Mouse (Mus musculus) heart, postnatal 0 days (tissue): ENCODE results near the gene Mettl18. TPM values are rescaled to one million over a fixed set of nuclear protein-coding genes. Genes with fewer than 3 reads are reported as not detected.

Source experiments
- ATAC-seq: fragments of 200-750 bp; cut with Nextera tagmentation; 2 replicates; pipeline ENCODE4 v1.8.0; 2017; ENCODE audit warnings: low read depth, moderate number of reproducible peaks, moderate library complexity; ENCODE audit not compliant: insufficient read depth
- DNase-seq: peaks from one replicate; pipeline ENCODE4 v3.0.0-alpha.2; 2016; ENCODE audit warnings: low spot score
- H3K27ac ChIP-seq: fragments of 300-500 bp; sonication (generic); 2 replicates; pipeline ENCODE4 v1.5.1; 2014; ENCODE audit warnings: low read depth, mild to moderate bottlenecking
- H3K27me3 ChIP-seq: fragments of 300-500 bp; sonication (generic); 2 replicates; pipeline ENCODE4 v1.6.1; 2014; ENCODE audit warnings: low read length, mixed read lengths; ENCODE audit not compliant: control insufficient read depth, insufficient read depth
- H3K36me3 ChIP-seq: fragments of 300-500 bp; sonication (generic); replicated peaks from 2 replicates; pipeline ENCODE4 v1.6.1; 2014; ENCODE audit warnings: low read length, mixed read lengths; ENCODE audit not compliant: control insufficient read depth, insufficient read depth
- H3K4me1 ChIP-seq: fragments of 300-500 bp; sonication (generic); 2 replicates; pipeline ENCODE4 v1.6.1; 2014; ENCODE audit warnings: antibody characterized with exemption; ENCODE audit not compliant: control insufficient read depth, insufficient read depth
- H3K4me2 ChIP-seq: fragments of 300-500 bp; sonication (generic); 2 replicates; pipeline ENCODE4 v1.6.1; 2014; ENCODE audit warnings: low read depth, mild to moderate bottlenecking, low read length, moderate library complexity
- H3K4me3 ChIP-seq: fragments of 300-500 bp; sonication (generic); 2 replicates; pipeline ENCODE4 v1.5.1; 2014; ENCODE audit warnings: low read depth, low read length
- H3K9ac ChIP-seq: fragments of 300-500 bp; sonication (generic); replicated peaks from 2 replicates; pipeline ENCODE4 v1.6.1; 2014; ENCODE audit warnings: low read depth, low read length, mixed read lengths
- H3K9me3 ChIP-seq: fragments of 300-500 bp; sonication (generic); replicated peaks from 2 replicates; pipeline ENCODE4 v1.6.1; 2016; ENCODE audit warnings: low read length; ENCODE audit not compliant: control insufficient read depth
- CTCF ChIP-seq: IDR thresholded peaks from 2 replicates; pipeline ENCODE4 v1.5.1; 2016; ENCODE audit warnings: antibody characterized with exemption, control low read depth, low read depth
- EP300 ChIP-seq: IDR thresholded peaks from 2 replicates; pipeline ENCODE4 v1.6.1; 2016; ENCODE audit warnings: antibody characterized with exemption, low read depth
- WGBS: fragments of 180-500 bp; shearing (Covaris S2); extraction: QIAGEN DNeasy Blood & Tissue Kit; methylation state at CpG from one replicate; pipeline ENCODE4 v1.1.7; 2014; 5-methylcytosine and 5-hydroxymethylcytosine counted together
- polyA plus RNA-seq: library from polyadenylated mRNA; unstranded; fragments of >200 nt; fragmentation: Nextera tagmentation; extraction: Ambion mirVana; gene quantifications from 2 replicates; pipeline ENCODE4 v1.2.1, GENCODE M21; 2015
- total RNA-seq: library from RNA; depleted of rRNA; stranded (reverse); fragments of >200 nt; gene quantifications from 2 replicates; pipeline ENCODE4 v1.2.3, GENCODE M21; 2014; ENCODE audit warnings: low replicate concordance; rRNA removed

Gene Mettl18
- total RNA-seq (0.27 and 3.5 TPM in 2 replicates), polyA plus RNA-seq (6.5 TPM in 2 replicates)

DNA sequence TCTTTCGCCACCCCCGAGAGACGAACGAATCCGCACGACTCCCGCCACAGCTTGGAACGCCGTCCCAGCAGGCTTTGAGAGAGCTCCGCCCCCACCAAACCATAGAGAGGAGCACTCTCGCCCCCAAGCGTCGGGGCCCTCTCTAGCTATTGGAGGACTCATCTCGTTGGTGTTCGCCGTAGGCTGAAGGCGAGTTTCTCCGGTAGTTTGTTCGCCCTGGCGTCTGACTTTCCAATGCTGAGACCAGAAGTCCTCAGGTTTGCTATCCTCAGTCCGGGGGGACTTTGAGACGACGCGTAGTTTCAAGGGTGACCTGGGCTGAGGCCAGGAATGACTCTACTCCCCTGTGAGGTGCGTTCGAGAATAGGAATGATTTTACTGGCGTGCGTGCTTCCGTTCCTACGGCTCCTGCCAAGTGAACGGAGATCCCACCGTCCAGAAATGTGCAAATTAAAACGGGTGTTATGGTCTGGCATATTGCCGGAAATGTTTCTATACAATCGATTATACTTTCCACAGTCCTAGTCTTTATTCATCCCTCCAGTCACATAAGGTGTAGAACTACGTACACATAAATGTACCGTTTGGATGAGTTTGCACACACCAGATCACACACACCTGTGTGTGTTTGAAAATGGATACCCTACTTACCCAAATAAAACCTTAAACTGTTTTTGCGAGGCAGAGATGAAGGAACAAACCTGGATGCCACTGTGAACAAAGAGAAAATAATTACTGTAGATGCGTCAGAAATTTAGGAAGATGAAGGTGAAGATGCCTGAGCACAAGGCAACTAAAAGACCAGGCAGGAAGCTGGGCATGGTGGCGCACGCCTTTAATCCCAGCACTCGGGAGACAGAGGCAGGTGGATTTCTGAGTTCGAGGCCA lies at the start of gene Mettl18, which contains the start of gene BC055324:
Gene Mettl18 (plus strand): TSS at position 169 of the 888 bp plus-strand sequence.
Gene BC055324 (minus strand): TSS at position 76 of the 888 bp plus-strand sequence.
- Histone ChIP-seq H3K36me3 (no peaks in the 10 kb centered on the region), H3K4me3 (peak within 1 kb of the TSS; percentile 75), H3K4me1 (0 out of 2 replicates have a peak, but pooled peaks cover 3% of the 10 kb centered on the region), H3K27me3 (no peaks in the 10 kb centered on the region), H3K4me2 (peak within 1 kb of the TSS; percentile 70), H3K27ac (peak within 1 kb of the TSS; percentile 74), H3K9me3 (no peaks in the 10 kb centered on the region), H3K9ac (peak within 1 kb of the TSS; percentile 67)
- ATAC-seq = peak; percentile 97
- WGBS = 3% methylated on average over 43 of the region's 43 CpGs
- TF ChIP-seq EP300 (no peak), CTCF (peak; percentile 41)
- DNase-seq = peak; percentile 92

DNA sequence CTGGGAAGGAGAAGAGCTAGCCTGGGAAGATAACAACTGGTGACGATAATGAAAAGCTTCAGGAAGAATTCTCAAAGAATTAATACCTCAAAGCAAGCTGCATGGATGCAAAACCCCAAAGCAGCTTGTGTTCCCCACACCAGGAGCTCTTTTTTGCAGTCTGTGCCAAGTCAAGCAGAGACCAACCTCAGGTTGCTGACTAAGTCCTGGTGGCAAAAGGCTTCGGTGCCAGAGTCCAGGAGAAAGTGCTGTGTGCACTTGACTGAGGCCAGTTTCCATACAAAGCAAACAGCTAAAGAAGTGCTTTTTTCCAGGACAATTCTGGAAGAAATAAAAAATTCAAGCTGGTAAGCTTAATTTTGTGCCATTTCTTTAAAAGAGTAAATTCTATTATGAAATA lies 41.3 kb upstream of the Mettl18 start:
- H3K4me3 ChIP-seq = no peak overlapping the region
- TF ChIP-seq CTCF = no peak
- TF ChIP-seq EP300 = no peak
- no peaks in the 10 kb centered on the region for H3K4me1 ChIP-seq
- H3K4me2 ChIP-seq = no peak overlapping the region
- DNase-seq (no peak), ATAC-seq (no peak)
- no peak overlapping the region for H3K9ac ChIP-seq
- H3K9me3 ChIP-seq = no peaks in the 10 kb centered on the region
- H3K27me3 ChIP-seq = no peaks in the 10 kb centered on the region
- no peak overlapping the region for H3K27ac ChIP-seq
- WGBS = 83% methylated on average over 2 of the region's 2 CpGs
- peaks cover 70% of the 10 kb centered on the region for H3K36me3 ChIP-seq

DNA sequence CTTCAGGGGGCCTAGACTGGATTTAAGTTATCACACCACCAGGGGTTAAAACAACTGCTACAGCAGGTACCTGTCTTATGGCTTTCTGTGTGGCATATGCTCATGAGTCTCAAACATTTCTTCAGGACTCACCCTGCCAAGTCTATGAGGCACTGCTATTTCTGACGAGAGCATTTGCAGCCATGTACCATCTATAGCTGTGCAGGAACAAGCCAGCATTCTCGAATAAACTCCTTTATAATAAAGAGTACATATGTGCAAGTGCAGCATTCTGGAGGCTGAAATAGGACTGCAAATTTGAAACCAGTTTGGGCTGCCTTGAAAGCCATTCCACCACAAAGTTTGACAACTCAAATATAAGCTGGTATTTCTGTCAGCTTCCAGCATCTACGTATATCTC lies 36.7 kb upstream of the Mettl18 start:
- Histone ChIP-seq H3K27ac (no peak overlapping the region), H3K27me3 (no peaks in the 10 kb centered on the region), H3K4me1 (no peaks in the 10 kb centered on the region), H3K4me2 (no peak overlapping the region), H3K9ac (no peak overlapping the region), H3K9me3 (no peaks in the 10 kb centered on the region), H3K36me3 (peaks cover 38% of the 10 kb centered on the region), H3K4me3 (no peak overlapping the region)
- ATAC-seq = no peak
- no peak for DNase-seq
- TF ChIP-seq CTCF (no peak), EP300 (no peak)
- WGBS = 73% methylated on average over 3 of the region's 3 CpGs

DNA sequence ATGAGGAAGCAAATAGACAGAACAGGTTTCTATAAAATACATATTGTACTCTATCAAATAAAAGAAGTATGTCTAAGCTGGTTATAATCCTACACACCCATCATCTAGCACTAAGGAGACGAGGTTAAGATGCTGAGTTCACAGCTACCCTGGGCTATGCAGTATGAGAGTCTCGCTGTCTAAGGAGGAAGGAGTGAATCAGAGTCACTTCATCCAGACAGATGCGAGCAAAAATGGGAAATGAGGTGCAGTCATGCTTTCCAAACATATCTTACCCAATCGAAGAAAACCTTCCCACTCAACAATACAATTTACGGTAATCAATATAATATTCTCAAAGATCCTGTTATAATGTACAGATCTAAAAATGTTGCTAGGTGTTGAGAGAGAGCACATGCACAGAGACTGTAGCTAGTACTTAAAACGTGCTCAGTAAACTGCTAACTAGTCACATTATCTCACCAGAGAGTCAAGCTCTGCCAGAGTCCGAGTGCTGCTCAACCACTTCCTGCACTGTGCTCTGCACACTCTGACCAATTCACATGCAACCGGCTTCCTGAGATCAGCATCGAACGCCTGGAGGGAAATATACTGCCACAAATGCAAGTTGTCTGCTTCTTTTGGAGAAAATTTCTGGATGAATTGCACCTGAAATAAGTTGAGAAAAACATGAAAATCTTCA lies 30.5 kb upstream of the Mettl18 start:
- Histone ChIP-seq H3K9me3 (no peaks in the 10 kb centered on the region), H3K9ac (no peak overlapping the region), H3K27me3 (no peaks in the 10 kb centered on the region), H3K4me2 (no peak overlapping the region), H3K4me1 (no peaks in the 10 kb centered on the region), H3K36me3 (peaks cover 13% of the 10 kb centered on the region; the same call in 1 of the 2 replicates), H3K4me3 (no peak overlapping the region), H3K27ac (no peak overlapping the region)
- 83% methylated on average over 10 of the region's 10 CpGs for WGBS
- ATAC-seq (no peak), DNase-seq (no peak)
- TF ChIP-seq EP300 (no peak), CTCF (no peak)

DNA sequence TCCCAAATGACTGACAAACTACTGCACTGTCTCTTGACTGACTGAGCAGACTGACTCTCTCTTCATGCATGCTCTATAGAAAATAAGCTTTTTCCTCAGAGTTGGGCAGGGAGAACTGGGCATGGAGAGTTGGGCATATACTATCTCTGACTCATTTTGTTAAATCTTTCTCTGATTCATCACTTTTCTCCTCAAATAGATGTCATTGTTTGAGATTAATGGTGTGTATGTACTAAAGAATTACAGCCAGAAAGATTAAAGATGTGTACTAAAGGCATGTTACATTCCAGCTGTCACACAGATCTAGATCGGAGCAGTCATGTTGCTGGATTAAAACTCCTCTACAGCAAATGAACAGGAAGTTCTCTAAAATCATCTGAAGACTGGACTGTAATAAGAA lies 20.2 kb upstream of the Mettl18 start:
- 79% methylated on average over 1 of the region's 1 CpGs for WGBS
- Histone ChIP-seq H3K27me3 (no peaks in the 10 kb centered on the region), H3K9me3 (no peaks in the 10 kb centered on the region), H3K27ac (no peak overlapping the region), H3K36me3 (no peaks in the 10 kb centered on the region; the same call in 1 of the 2 replicates), H3K9ac (no peak overlapping the region), H3K4me3 (no peak overlapping the region), H3K4me2 (no peak overlapping the region), H3K4me1 (no peaks in the 10 kb centered on the region)
- TF ChIP-seq CTCF (no peak), EP300 (no peak)
- DNase-seq = no peak
- ATAC-seq = no peak
